Mouse (Mus musculus): ENCODE measurements around the gene Hmg20a.

The Hmg20a gene

GRCm38 (mm10) chr9:56499324-56500067 lies 81.1 kb downstream of the Hmg20a start:
- no peak for DNase-seq

- peak; percentile 41 to 42 for DNase-seq
Observed at GRCm38 (mm10) chr9:56500893-56501590, 82.6 kb downstream of the Hmg20a start.

DNA sequence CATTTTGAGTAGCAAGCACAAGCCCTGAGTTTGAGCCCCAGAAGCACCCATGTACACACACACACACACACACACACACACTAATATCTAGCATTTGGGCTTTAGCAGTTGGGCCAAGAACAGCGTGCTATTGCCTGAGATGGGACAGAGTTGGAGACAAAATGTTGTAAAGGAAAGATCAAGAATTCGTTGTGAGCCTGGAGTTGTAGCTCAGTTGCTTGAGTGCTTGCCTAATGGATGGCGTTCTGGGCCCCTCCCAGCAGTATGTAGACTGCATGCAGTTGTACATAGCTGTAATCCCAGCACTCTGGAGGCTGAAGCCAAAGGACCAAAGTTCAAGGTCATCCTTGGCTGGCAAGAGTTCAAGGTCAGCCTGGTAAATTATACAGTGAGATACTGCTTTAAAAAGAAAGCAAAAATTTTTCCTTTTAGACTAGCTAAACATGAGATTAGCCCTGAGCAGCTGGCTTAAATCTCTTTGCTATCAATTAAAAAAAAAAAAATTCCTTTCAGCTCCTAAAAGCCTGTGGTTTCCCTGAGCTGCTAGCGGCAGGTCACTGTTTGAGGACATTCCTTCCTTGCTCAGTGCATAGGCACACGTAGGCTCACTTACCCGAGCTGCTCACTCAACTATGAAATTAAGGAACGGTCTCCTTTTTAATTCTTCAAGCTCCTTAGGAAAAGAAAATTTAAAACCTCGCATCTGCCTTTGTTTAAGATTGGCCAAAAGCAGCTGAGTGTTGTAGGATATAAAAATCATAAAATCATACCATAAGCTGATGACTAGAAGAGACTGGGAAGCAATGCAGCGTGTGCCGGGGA lies 83.5 kb downstream of the Hmg20a start:
- DNase-seq: peak; percentile 35 to 51

GRCm38 (mm10) chr9:56502543-56502971 lies 84.1 kb downstream of the Hmg20a start:
- DNase-seq: no peak

- DNase-seq: no peak
Observed at GRCm38 (mm10) chr9:56503621-56504500, 85.5 kb downstream of the Hmg20a start.

- DNase-seq: no peak
Observed at GRCm38 (mm10) chr9:56504511-56504910, 86.1 kb downstream of the Hmg20a start.

GRCm38 (mm10) chr9:56505083-56505792 lies 86.8 kb downstream of the Hmg20a start:
- peak; percentile 64 to 82 for DNase-seq

- peak; percentile 94 to 95 for DNase-seq
Observed at GRCm38 (mm10) chr9:56505793-56506755, 87.7 kb downstream of the Hmg20a start.

- peak; percentile 70 to 80 for DNase-seq
Observed at GRCm38 (mm10) chr9:56506931-56507681, 88.7 kb downstream of the Hmg20a start.

DNA sequence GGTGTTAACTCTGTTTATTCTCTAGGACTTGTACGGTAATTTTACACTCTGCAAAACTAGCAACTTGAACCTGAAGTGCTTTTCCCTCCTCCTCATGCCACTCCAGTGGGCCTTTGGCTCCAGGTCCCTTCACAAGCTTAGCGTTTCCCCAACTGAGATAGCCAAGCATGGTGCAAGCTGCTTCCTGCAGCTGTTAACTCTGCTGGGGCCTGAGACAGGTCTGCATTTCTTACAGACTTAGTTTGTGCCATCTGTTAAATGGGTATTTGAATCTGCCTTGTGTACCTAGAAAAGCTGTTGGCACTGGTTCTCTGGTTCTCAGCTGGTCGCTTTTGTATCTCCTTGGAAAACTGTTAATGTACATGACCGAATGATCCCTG lies 89.3 kb downstream of the Hmg20a start:
- no peak for DNase-seq

DNA sequence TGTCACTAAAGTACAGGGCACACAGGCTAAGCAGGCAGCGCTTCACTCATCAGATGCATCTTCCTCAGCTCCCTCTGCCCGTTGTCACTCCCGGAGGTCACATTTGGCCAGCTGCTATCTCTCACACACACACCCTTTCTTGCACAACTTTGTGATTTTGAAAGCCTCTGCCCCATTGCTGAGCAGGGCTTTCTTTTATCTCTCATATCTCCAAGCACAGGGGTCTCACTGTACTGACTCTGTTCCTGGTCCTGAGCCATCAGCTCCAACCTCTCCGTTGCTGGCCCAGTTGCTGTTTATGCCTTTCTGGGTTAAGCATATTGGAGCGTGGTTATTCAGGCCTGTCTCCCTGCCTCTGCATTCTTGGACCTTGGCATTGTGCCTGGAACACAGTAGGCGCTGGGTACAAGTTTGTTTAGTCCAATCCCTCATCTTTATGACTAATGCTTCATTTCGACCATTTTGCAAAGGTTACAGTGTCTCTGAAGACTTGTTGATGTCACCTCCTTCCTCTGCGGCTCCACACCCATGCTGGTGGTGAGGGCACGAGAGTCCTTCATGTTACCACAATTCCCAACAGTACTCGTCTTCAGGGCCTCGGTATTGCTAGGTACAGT lies 90.5 kb downstream of the Hmg20a start:
- DNase-seq: peak; percentile 71 to 85

GRCm38 (mm10) chr9:56510281-56510680 lies 91.9 kb downstream of the Hmg20a start:
- no peak for DNase-seq

DNA sequence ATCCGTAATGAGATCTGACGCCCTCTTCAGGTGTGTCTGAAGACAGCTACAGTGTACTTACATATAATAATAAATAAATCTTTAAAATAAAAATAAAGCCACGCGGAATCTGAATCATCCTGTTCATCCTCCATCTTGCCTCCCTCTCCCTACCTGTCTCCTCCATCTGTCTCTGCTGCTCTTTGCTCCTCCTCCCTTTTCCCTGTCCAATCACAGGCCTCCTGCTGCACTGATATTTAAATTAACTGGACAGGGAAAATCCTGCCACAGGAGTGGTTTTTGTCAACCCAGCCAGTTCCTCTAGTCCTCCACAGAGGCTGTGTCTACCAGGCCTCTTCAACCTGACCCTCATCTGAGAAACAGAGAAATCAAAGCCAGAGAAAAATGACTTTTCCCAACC lies 94.1 kb downstream of the Hmg20a start:
- no peak for DNase-seq

- DNase-seq: no peak
Observed at GRCm38 (mm10) chr9:56515110-56515509, 96.7 kb downstream of the Hmg20a start.

- no peak for DNase-seq
Observed at GRCm38 (mm10) chr9:56516219-56516618, 97.8 kb downstream of the Hmg20a start.

DNA sequence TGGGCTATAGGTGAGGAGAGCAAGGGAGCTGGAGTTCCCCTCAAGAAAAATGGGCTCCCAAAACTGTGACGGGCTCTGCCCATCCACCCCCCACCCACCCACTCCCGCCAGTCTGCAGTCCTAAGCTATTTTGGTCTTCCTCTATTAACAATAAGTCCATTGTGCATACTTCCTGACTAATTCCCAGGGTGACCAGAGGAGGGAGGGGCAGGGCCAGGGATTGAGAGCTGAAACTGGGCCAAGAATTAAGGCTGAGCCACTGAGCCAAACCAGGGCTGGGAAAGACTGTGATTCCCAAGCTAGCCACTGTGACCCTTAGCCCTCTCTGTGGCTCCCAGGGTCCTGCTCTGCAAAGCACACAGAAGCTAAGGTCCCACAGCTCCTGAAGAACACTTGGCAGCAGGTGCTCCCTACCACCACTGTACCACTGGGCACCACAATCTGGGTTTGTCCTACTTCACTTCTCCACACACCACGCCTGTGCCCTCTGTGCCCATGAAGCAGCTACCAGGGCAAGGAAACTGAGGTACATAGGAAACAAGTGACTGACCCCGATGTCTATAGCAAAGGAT lies 98.4 kb downstream of the Hmg20a start:
- peak; percentile 63 to 72 for DNase-seq

- no peak for DNase-seq
Observed at GRCm38 (mm10) chr9:56522281-56522680, 103.9 kb downstream of the Hmg20a start.

GRCm38 (mm10) chr9:56527951-56528350 lies 109.5 kb downstream of the Hmg20a start:
- no peak for DNase-seq

GRCm38 (mm10) chr9:56531991-56532390 lies 113.6 kb downstream of the Hmg20a start:
- no peak for DNase-seq
